Mouse (Mus musculus) testis, adult 2 months (tissue): ENCODE measurements at regions not wholly inside any gene's neighbourhood (a gene's known extent, or its start where the extent isn't known, plus 50 kb on each side); places are given as distances from the start of the nearest gene placed in this dataset.
A peak's percentile ranks its signal among the peaks of the same experiment; 100 is the strongest.

ENCODE experiments used
- CTCF ChIP-seq: fragments of 200-500 bp; IDR thresholded peaks from 2 replicates; pipeline ENCODE4 v1.5.1; 2012; ENCODE audit warnings: low read depth, mild to moderate bottlenecking, inconsistent platforms, low read length, moderate library complexity; ENCODE audit not compliant: control insufficient read depth, insufficient read depth, insufficient replicate concordance
- POLR2A ChIP-seq: fragments of 200-500 bp; IDR thresholded peaks from 2 replicates; pipeline ENCODE4 v1.6.1; 2012; ENCODE audit warnings: low read depth, mild to moderate bottlenecking, inconsistent platforms, low read length, moderate library complexity; ENCODE audit not compliant: control insufficient read depth

- TF ChIP-seq CTCF (peak; percentile 68; the same call in 1 of the 2 replicates), POLR2A (no peak)
These were observed 497.4 kb upstream of the Pkn2 start for GRCm38 (mm10) chr3:143379193-143379592.
